7 mouse cellular contexts compared by ENCODE assay signal in genomic region chr19:17136677-17137460, GRCm38 (mm10).
DNase-seq lines count a peak whose midpoint lies in the region; ATAC-seq lines count a peak whose summit lies in the region.

No protein-coding gene starts in this region.

- H3K9me3 ChIP-seq in neural tube, embryonic 13.5 days: no peaks in the 10 kb centered on the region

- peak overlapping the region; percentile 62 for H3K4me2 ChIP-seq in neural tube, embryonic 13.5 days

- peak; percentile 96 for ATAC-seq in frontal cortex, adult (ENCODE audit: low TSS enrichment)
- ATAC-seq in neural tube, embryonic 13.5 days (ENCODE audit: low read depth): peak; percentile 91

- H3K9ac ChIP-seq in neural tube, embryonic 13.5 days: peak overlapping the region; percentile 63

- peaks cover 14% of the 10 kb centered on the region; the same call in 1 of the 2 replicates for H3K4me1 ChIP-seq in neural tube, embryonic 13.5 days (replicated peaks)

- H3K27ac ChIP-seq in neural tube, embryonic 13.5 days (replicated peaks): no peak overlapping the region

- WGBS in neural tube, embryonic 13.5 days: 11% methylated on average over 21 of the region's 21 CpGs

- no peaks in the 10 kb centered on the region for H3K36me3 ChIP-seq in neural tube, embryonic 13.5 days

- H3K27me3 ChIP-seq in neural tube, embryonic 13.5 days: no peaks in the 10 kb centered on the region

- H3K4me3 ChIP-seq in neural tube, embryonic 13.5 days: peak overlapping the region; percentile 45

- intact Hi-C loops in left cerebral cortex, postnatal 4 days (cut with DNase I): no loop called here

- peak; percentile 85 for DNase-seq in ZHBTc4 (ENCODE audit: low read depth, low spot score)
- DNase-seq in cerebellum, adult 8-10 months: peak; percentile 83
- peak; percentile 10 for DNase-seq in kidney, adult 18-20 months
- DNase-seq in left cerebral cortex, postnatal 4 days: peak; percentile 49
- no peak for DNase-seq in thymus, adult 18-20 months

Comparison
In these comparisons a context has a peak if more than half of its experiments do, and no peak if none do; other contexts are left out.
1. DNase-seq: peak in ZHBTc4 (single experiment), cerebellum, adult 8-10 months (single experiment), kidney, adult 18-20 months (single experiment) and left cerebral cortex, postnatal 4 days (single experiment); none in thymus, adult 18-20 months (0 of 2).